ENCODE assay signal across 12 mouse cellular contexts in the genomic region with DNA sequence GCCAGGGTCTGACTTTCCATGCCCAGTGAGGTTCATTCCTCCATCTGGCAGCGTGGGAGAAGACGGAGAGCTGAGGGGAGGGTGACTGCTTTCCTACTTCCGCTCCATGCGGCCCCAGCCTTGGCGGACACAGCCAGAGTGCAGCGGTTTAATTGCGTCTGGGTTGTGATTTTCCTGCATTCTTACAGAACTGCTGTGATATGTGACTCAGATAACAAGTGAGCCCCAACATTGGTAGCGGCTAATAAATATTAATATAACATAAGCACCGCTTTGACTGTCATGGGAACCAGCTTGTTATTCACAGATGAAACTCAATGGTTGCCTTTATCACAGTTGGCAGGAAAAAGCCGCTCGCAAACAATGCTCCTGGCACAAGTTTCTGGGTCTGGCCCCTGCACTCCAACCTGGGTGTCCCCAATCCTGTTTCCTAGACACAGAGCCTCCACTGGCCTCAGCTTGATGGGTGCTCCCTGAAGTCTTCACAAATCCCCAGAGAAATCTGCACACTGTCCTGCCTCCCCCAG. TPM values are rescaled to one million over a fixed set of nuclear protein-coding genes. Genes with fewer than 3 reads are reported as not detected.
DNase-seq lines count a peak whose midpoint lies in the region; ATAC-seq and TF ChIP-seq lines count a peak whose summit lies in the region.
"Had no signal": no experiment of that assay in that cellular context is flagged by ENCODE, and none has a peak within 500 bp of the region (broad histone marks: within the 10 kb centered on the region; RNA-seq: fewer than 3 reads in every experiment).

No protein-coding gene starts in this region.

- H3K36me3 ChIP-seq in forebrain, embryonic 14.5 days (ENCODE audit: control insufficient read depth, insufficient read depth, low read length) = peaks cover 4% of the 10 kb centered on the region; the same call in 1 of the 2 replicates
- no peaks in the 10 kb centered on the region for H3K36me3 ChIP-seq in midbrain, embryonic 15.5 days (replicated peaks)

- H3K27ac ChIP-seq in left cerebral cortex, adult 2 months = no peak overlapping the region
- peak overlapping the region; percentile 66 for H3K27ac ChIP-seq in forebrain, embryonic 14.5 days (ENCODE audit: low read depth, low read length)
- H3K27ac ChIP-seq in midbrain, embryonic 15.5 days = peak overlapping the region; percentile 60

- DNase-seq in left cerebral cortex, adult 2 months (ENCODE audit: extremely low spot score in 1 of 2, low spot score in 2 of 2) = peak; percentile 22 to 23
- DNase-seq in left cerebral cortex, postnatal 36 days (ENCODE audit: low spot score in 2 of 2) = no peak
- DNase-seq in forebrain, embryonic 14.5 days (ENCODE audit: low spot score) = peak; percentile 77
- peak; percentile 28 to 63 for DNase-seq in layer of hippocampus, adult 18-20 months (ENCODE audit: low spot score in 2 of 2)
- DNase-seq in testis, postnatal 10 days (ENCODE audit: low spot score) = no peak
- DNase-seq in adipocyte (ENCODE audit: low spot score) = no peak
- DNase-seq in spleen, postnatal 36 days (ENCODE audit: low spot score in 2 of 2) = no peak
- DNase-seq: kidney, adult 11 months; thymus, postnatal 4 days had no signal

- no peaks in the 10 kb centered on the region for H3K9me3 ChIP-seq in forebrain, embryonic 14.5 days (replicated peaks; ENCODE audit: control insufficient read depth, low read length)
- H3K9me3 ChIP-seq in midbrain, embryonic 15.5 days = no peaks in the 10 kb centered on the region

- H3K4me1 ChIP-seq in forebrain, embryonic 14.5 days (ENCODE audit: control insufficient read depth, insufficient read depth, low read length) = peaks cover 40% of the 10 kb centered on the region
- peaks cover 51% of the 10 kb centered on the region for H3K4me1 ChIP-seq in midbrain, embryonic 15.5 days

- ATAC-seq in forebrain, embryonic 14.5 days = peak; percentile 65
- peak; percentile 63 for ATAC-seq in midbrain, embryonic 15.5 days (replicated peaks)

- no peak for TF ChIP-seq CTCF in left cerebral cortex, adult 2 months (IDR thresholded peaks at IDR 0.05)

- H3K4me3 ChIP-seq in left cerebral cortex, adult 2 months = no peak overlapping the region
- no peak overlapping the region for H3K4me3 ChIP-seq in forebrain, embryonic 14.5 days (ENCODE audit: low read depth, low read length)
- no peak overlapping the region for H3K4me3 ChIP-seq in midbrain, embryonic 15.5 days
- H3K4me3 ChIP-seq: erythroblast, embryonic 14.5 days had no signal

- intact Hi-C loops in left cerebral cortex, adult 2 months (cut with DNase I) = no loop called here
- intact Hi-C loops in left cerebral cortex, postnatal 36 days (cut with DNase I) = no loop called here

- 0 out of 2 replicates have a peak overlapping the region, but pooled peaks have one; percentile 5 for H3K9ac ChIP-seq in forebrain, embryonic 14.5 days (ENCODE audit: low read length)
- no peak overlapping the region for H3K9ac ChIP-seq in midbrain, embryonic 15.5 days

- peak overlapping the region; percentile 18 for H3K4me2 ChIP-seq in forebrain, embryonic 14.5 days (ENCODE audit: low read length)
- peak overlapping the region; percentile 11 for H3K4me2 ChIP-seq in midbrain, embryonic 15.5 days

- WGBS in forebrain, embryonic 14.5 days = 21% methylated on average over 11 of the region's 11 CpGs
- 20% methylated on average over 11 of the region's 11 CpGs for WGBS in midbrain, embryonic 15.5 days

- no peaks in the 10 kb centered on the region for H3K27me3 ChIP-seq in forebrain, embryonic 14.5 days (replicated peaks; ENCODE audit: control insufficient read depth, insufficient read depth, low read length)
- H3K27me3 ChIP-seq in midbrain, embryonic 15.5 days (replicated peaks) = no peaks in the 10 kb centered on the region

RNA-seq across cellular contexts. Expression of gene Phf21b, which starts 43.0 kb away (rescaled TPM):
- 10 to 100 TPM; 18.8 to 31.9 TPM for total RNA-seq in left cerebral cortex, adult 2 months (2021)
- total RNA-seq in left cerebral cortex, postnatal 36 days (2021) = 10 to 100 TPM; 11.0 to 18.6 TPM
- polyA plus RNA-seq in forebrain, embryonic 14.5 days (2014; fragmentation: Nextera tagmentation; extraction: Ambion mirVana) = 30.0 and 32.9 TPM in 2 replicates
- total RNA-seq in layer of hippocampus, adult 18-20 months (2021) = 10 to 100 TPM in 1 of 2 experiments, 1 to 10 TPM in 1; 9.9 to 11.1 TPM
- 6.0 and 7.6 TPM in 2 replicates for polyA plus RNA-seq in midbrain, embryonic 15.5 days (2015; fragmentation: Nextera tagmentation; extraction: Ambion mirVana)
- polyA plus RNA-seq: liver, embryonic 16.5 days had no signal

Comparison
In these comparisons a context has a peak if more than half of its experiments do, and no peak if none do; other contexts are left out.
1. DNase-seq: peak in left cerebral cortex, adult 2 months (2 of 2), forebrain, embryonic 14.5 days (single experiment) and layer of hippocampus, adult 18-20 months (2 of 2); none in left cerebral cortex, postnatal 36 days (0 of 2), testis, postnatal 10 days (single experiment), adipocyte (single experiment) and spleen, postnatal 36 days (0 of 2).